Mouse (Mus musculus) intestine, embryonic 15.5 days (tissue): ENCODE data around the gene Slc51a. TPM values are rescaled to one million over a fixed set of nuclear protein-coding genes. Genes with fewer than 3 reads are reported as not detected.
"Not testable (repeated sequence)": the region's sequence is repeated elsewhere in the genome, so short reads cannot be mapped to it uniquely, and the experiment has no call there.

Experiments used
- ATAC-seq: fragments of 200-750 bp; cut with Nextera tagmentation; 2 replicates; pipeline ENCODE4 v1.8.0; 2017; ENCODE audit warnings: moderate TSS enrichment, moderate library complexity
- H3K27ac ChIP-seq: fragments of 300-500 bp; sonication (generic); 2 replicates; pipeline ENCODE4 v1.5.1; 2015; ENCODE audit warnings: mild to moderate bottlenecking, inconsistent platforms
- H3K27me3 ChIP-seq: fragments of 300-500 bp; sonication (generic); replicated peaks from 2 replicates; pipeline ENCODE4 v1.6.1; 2015; ENCODE audit warnings: inconsistent platforms
- H3K36me3 ChIP-seq: fragments of 300-500 bp; sonication (generic); 2 replicates; pipeline ENCODE4 v1.6.1; 2015; ENCODE audit warnings: inconsistent platforms
- H3K4me1 ChIP-seq: fragments of 300-500 bp; sonication (generic); replicated peaks from 2 replicates; pipeline ENCODE4 v1.6.1; 2015; ENCODE audit warnings: inconsistent platforms
- H3K4me2 ChIP-seq: fragments of 300-500 bp; sonication (generic); replicated peaks from 2 replicates; pipeline ENCODE4 v1.6.1; 2015; ENCODE audit warnings: mild to moderate bottlenecking, inconsistent platforms
- H3K4me3 ChIP-seq: fragments of 300-500 bp; sonication (generic); replicated peaks from 2 replicates; pipeline ENCODE4 v1.5.1; 2015; ENCODE audit warnings: inconsistent platforms
- H3K9ac ChIP-seq: fragments of 300-500 bp; sonication (generic); 2 replicates; pipeline ENCODE4 v1.6.1; 2015; ENCODE audit warnings: inconsistent platforms
- H3K9me3 ChIP-seq: fragments of 300-500 bp; sonication (generic); 2 replicates; pipeline ENCODE4 v1.6.1; 2016; ENCODE audit warnings: inconsistent platforms
- WGBS: fragments of 180-500 bp; shearing (Covaris S2); methylation state at CpG from one replicate; pipeline ENCODE4 v1.1.7; 2015; 5-methylcytosine and 5-hydroxymethylcytosine counted together
- polyA plus RNA-seq: library from polyadenylated mRNA; unstranded; fragments of >200 nt; fragmentation: Nextera tagmentation; extraction: Ambion mirVana; gene quantifications from 2 replicates; pipeline ENCODE4 v1.2.1, GENCODE M21; 2015

The Slc51a gene
- polyA plus RNA-seq, 1 experiment from 2014 or later: 97.1 TPM

DNA sequence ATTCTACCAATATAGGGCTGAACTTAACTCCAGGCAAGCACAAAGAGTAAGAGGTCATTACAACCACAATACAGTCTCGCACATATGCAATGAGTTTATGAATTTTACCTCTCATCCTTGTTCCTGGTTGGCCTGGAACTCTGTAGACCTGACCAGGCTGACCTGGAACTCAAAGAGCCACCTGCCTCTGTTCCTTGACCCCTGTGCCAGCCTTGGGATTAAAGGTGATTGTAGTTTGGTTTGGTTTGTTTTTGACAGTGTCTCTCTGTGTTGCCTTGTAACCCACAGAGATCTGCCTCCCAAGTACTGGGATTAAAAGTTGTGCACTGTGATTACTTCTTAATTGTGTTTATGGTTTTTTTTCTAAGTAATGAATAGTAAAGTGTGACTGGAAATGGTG, 30.9 kb downstream of the Slc51a start:
- Histone ChIP-seq H3K27me3 (no peaks in the 10 kb centered on the region), H3K9ac (no peak overlapping the region), H3K4me2 (no peak overlapping the region), H3K9me3 (no peaks in the 10 kb centered on the region), H3K4me1 (no peaks in the 10 kb centered on the region), H3K4me3 (no peak overlapping the region), H3K36me3 (peaks cover 7% of the 10 kb centered on the region; the same call in 1 of the 2 replicates), H3K27ac (no peak overlapping the region)
- ATAC-seq: no peak
- 78% methylated on average over 1 of the region's 1 CpGs for WGBS

GRCm38 (mm10) chr16:32456086-32456485, 31.6 kb downstream of the Slc51a start:
- peaks cover 7% of the 10 kb centered on the region; the same call in 1 of the 2 replicates for H3K36me3 ChIP-seq
- H3K4me1 ChIP-seq: no peaks in the 10 kb centered on the region
- no peak overlapping the region for H3K27ac ChIP-seq
- H3K9ac ChIP-seq: no peak overlapping the region
- H3K4me2 ChIP-seq: no peak overlapping the region
- ATAC-seq: no peak
- no peaks in the 10 kb centered on the region for H3K27me3 ChIP-seq
- H3K9me3 ChIP-seq: no peaks in the 10 kb centered on the region
- no peak overlapping the region for H3K4me3 ChIP-seq

DNA sequence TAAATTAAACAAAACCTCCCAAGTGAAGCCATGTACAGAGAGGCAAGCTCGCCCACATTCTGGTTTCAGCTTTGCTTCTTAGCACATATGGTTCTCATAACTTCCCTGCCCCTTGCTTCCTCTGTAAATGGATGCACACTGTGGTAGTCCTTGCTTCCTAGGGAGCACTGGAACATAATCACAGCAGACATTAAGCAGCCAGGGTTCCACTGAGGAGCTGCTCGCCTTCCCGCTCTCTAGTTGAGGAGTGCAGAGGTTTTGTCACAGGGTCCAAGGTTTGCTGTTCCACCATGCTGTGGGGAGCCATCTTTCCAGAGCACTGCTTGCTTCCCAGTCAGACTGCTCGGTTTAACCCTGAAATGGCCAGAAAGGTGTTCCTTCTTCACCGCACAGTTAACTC, 33.0 kb downstream of the Slc51a start:
- ATAC-seq: no peak
- 90% methylated on average over 5 of the region's 5 CpGs for WGBS
- H3K27me3 ChIP-seq: no peaks in the 10 kb centered on the region
- H3K9me3 ChIP-seq: no peaks in the 10 kb centered on the region
- no peak overlapping the region for H3K4me3 ChIP-seq
- H3K4me1 ChIP-seq: no peaks in the 10 kb centered on the region
- H3K9ac ChIP-seq: no peak overlapping the region
- no peak overlapping the region for H3K27ac ChIP-seq
- peaks cover 7% of the 10 kb centered on the region; the same call in 1 of the 2 replicates for H3K36me3 ChIP-seq
- H3K4me2 ChIP-seq: no peak overlapping the region

GRCm38 (mm10) chr16:32453102-32453501, 34.6 kb downstream of the Slc51a start:
- H3K27ac ChIP-seq: no peak overlapping the region
- H3K9ac ChIP-seq: no peak overlapping the region
- H3K4me1 ChIP-seq: no peaks in the 10 kb centered on the region
- ATAC-seq: no peak
- no peak overlapping the region for H3K4me3 ChIP-seq
- no peaks in the 10 kb centered on the region for H3K9me3 ChIP-seq
- peaks cover 4% of the 10 kb centered on the region; the same call in 1 of the 2 replicates for H3K36me3 ChIP-seq
- H3K4me2 ChIP-seq: no peak overlapping the region
- 91% methylated on average over 8 of the region's 8 CpGs for WGBS
- no peaks in the 10 kb centered on the region for H3K27me3 ChIP-seq

DNA sequence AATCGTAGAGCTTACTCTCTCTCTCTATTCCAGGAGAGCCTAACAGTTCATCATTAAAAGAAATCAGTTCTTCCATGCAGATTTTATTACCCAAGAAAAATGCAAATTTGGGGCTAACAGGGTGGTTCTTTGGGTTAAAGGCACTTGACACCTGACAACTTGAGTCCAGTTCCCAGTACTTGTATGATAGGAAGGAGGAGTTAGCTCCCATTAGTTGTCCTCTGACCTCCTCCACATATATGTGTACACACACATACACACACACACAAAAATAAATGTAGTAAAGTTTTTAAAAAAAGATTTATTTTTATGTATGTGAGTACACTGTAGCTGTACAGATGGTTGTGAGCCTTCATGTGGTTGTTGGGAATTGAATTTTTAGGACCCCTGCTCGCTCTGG, 37.5 kb downstream of the Slc51a start:
- no peaks in the 10 kb centered on the region for H3K9me3 ChIP-seq
- no peaks in the 10 kb centered on the region for H3K27me3 ChIP-seq
- ATAC-seq: no peak
- no peak overlapping the region for H3K4me3 ChIP-seq
- H3K4me1 ChIP-seq: no peaks in the 10 kb centered on the region
- no peak overlapping the region for H3K27ac ChIP-seq
- peaks cover 4% of the 10 kb centered on the region; the same call in 1 of the 2 replicates for H3K36me3 ChIP-seq
- WGBS: 87% methylated on average over 2 of the region's 2 CpGs
- no peak overlapping the region for H3K4me2 ChIP-seq
- no peak overlapping the region for H3K9ac ChIP-seq

DNA sequence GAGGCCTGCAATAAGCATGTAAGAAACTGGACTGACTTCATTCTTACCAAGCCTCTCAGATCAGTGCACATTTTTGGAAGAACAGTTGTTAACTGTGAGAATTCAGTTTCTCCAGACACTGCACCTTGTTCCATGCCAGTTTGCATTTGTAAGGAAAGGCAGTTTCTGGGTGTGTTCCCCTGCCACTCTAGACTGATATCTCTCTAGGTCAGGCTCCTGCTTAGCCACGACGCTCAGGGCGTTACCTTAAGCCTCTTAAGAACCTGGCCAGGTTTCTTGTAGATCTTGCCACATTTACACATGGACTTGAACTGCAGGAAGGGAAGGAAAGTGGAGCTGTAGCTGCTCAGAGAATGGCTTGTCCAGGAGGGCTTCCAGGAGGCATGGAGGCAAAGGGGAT, 38.0 kb downstream of the Slc51a start:
- H3K4me2 ChIP-seq: no peak overlapping the region
- WGBS: 63% methylated on average over 3 of the region's 3 CpGs
- no peaks in the 10 kb centered on the region for H3K27me3 ChIP-seq
- peak; percentile 71 for ATAC-seq
- H3K36me3 ChIP-seq: peaks cover 1% of the 10 kb centered on the region; the same call in 1 of the 2 replicates
- H3K4me3 ChIP-seq: no peak overlapping the region
- no peaks in the 10 kb centered on the region for H3K4me1 ChIP-seq
- 0 out of 2 replicates have a peak overlapping the region, but pooled peaks have one; percentile 18 for H3K27ac ChIP-seq
- H3K9me3 ChIP-seq: no peaks in the 10 kb centered on the region
- H3K9ac ChIP-seq: no peak overlapping the region

DNA sequence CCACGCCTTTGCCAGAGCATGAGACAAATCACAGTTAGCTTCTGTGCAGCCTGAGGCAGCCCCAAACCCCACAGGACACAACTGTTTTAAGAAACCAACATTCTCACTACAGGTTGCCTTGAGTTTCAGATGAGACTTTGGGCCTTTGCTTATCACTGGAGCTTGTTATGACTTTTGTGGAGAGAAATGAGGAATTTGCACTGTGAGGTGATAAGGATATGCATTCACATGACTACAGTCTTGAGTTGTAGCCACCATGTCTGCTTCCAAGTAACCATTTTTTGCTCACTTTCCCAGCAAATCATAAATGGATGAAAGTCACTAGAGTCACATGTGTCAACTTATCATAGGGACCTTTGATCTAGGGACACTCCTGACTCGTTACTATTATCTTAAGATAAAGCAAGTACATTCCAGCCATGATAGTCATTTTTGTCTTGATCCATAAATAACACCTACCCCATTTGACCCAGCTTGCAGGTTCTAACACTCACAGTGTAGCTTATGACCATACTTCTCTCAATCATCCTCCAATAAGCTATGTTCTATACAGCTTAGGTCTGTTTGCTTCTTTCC, 41.0 kb downstream of the Slc51a start:
- WGBS: 72% methylated on average over 2 of the region's 2 CpGs
- H3K9me3 ChIP-seq: no peaks in the 10 kb centered on the region
- ATAC-seq: peak; percentile 89
- H3K9ac ChIP-seq: no peak overlapping the region
- no peak overlapping the region for H3K4me2 ChIP-seq
- H3K27me3 ChIP-seq: no peaks in the 10 kb centered on the region
- peak overlapping the region; percentile 79 for H3K27ac ChIP-seq
- H3K36me3 ChIP-seq: no peaks in the 10 kb centered on the region
- no peak overlapping the region for H3K4me3 ChIP-seq
- H3K4me1 ChIP-seq: no peaks in the 10 kb centered on the region

DNA sequence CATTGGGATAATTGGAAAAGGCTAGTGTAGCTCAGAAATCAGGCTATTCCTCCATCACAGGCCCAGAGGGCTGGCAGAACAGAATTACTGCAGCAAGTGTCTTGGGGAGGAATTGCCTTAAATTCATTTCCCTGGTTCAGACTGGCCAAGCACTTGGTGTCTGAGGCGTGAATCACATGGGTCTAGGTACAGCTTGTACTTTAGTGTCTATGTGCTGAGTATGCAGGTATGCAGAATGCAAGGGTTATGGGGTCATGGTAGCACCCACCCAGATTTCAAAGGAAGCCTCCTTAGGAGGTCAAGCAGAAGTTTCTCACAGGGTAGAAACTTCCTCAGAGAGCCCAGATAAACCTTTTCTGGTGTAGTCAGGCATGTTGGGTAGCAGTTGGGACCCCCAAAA, 42.1 kb downstream of the Slc51a start:
- Histone ChIP-seq H3K27ac (peak overlapping the region; percentile 45; the same call in 1 of the 2 replicates), H3K4me2 (no peak overlapping the region), H3K36me3 (no peaks in the 10 kb centered on the region), H3K9ac (no peak overlapping the region), H3K9me3 (no peaks in the 10 kb centered on the region), H3K4me3 (no peak overlapping the region), H3K4me1 (no peaks in the 10 kb centered on the region), H3K27me3 (no peaks in the 10 kb centered on the region)
- no peak for ATAC-seq
- 90% methylated on average over 1 of the region's 1 CpGs for WGBS

DNA sequence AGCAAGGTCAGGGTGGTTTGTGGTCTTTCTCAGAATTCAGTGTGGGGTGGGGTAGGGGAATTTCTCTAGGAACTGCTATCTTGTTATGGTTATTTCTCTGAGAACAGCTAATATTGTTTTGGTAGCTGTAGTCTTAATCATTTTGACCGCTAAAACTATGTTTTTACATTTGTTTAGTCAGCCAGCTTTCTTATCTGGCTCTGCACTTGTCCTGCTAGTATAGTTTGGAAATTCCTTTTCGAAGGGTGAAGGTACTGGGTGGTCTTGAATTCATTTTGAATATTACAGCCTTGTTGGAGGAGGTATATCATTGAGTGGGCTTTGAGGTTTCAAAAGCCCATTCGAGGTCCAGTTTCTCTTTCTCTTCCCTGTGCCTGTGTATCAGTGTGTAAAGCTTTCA, 43.1 kb downstream of the Slc51a start:
- not testable (repeated sequence) for H3K4me2 ChIP-seq, H3K9ac ChIP-seq, H3K9me3 ChIP-seq, H3K36me3 ChIP-seq, H3K4me3 ChIP-seq, H3K27ac ChIP-seq, ATAC-seq, H3K27me3 ChIP-seq, H3K4me1 ChIP-seq
- 88% methylated on average over 3 of the region's 3 CpGs for WGBS

GRCm38 (mm10) chr16:32441432-32441831, 46.2 kb downstream of the Slc51a start:
- no peak for ATAC-seq
- 89% methylated on average over 3 of the region's 3 CpGs for WGBS
- H3K27me3 ChIP-seq: no peaks in the 10 kb centered on the region

GRCm38 (mm10) chr16:32437266-32437665, 50.4 kb downstream of the Slc51a start:
- no peak overlapping the region for H3K27ac ChIP-seq
- no peak for ATAC-seq
- no peaks in the 10 kb centered on the region for H3K36me3 ChIP-seq

More at GRCm38 (mm10) chr16:32441432-32441831, 46.2 kb downstream of the Slc51a start:
- Histone ChIP-seq H3K9me3 (no peaks in the 10 kb centered on the region), H3K27ac (no peak overlapping the region), H3K4me1 (no peaks in the 10 kb centered on the region), H3K36me3 (no peaks in the 10 kb centered on the region), H3K4me2 (no peak overlapping the region), H3K4me3 (no peak overlapping the region), H3K9ac (no peak overlapping the region)

GRCm38 (mm10) chr16:32436657-32437056, 51.0 kb downstream of the Slc51a start:
- H3K9ac ChIP-seq: no peak overlapping the region
- no peaks in the 10 kb centered on the region for H3K9me3 ChIP-seq
- no peaks in the 10 kb centered on the region for H3K4me1 ChIP-seq
- H3K4me3 ChIP-seq: no peak overlapping the region
- H3K36me3 ChIP-seq: no peaks in the 10 kb centered on the region
- ATAC-seq: no peak
- H3K27me3 ChIP-seq: no peaks in the 10 kb centered on the region
- WGBS: 69% methylated on average over 1 of the region's 1 CpGs
- no peak overlapping the region for H3K27ac ChIP-seq
- H3K4me2 ChIP-seq: no peak overlapping the region

More at GRCm38 (mm10) chr16:32437266-32437665, 50.4 kb downstream of the Slc51a start:
- H3K27me3 ChIP-seq: no peaks in the 10 kb centered on the region
- H3K9ac ChIP-seq: no peak overlapping the region
- no peaks in the 10 kb centered on the region for H3K9me3 ChIP-seq
- no peak overlapping the region for H3K4me3 ChIP-seq
- 93% methylated on average over 1 of the region's 1 CpGs for WGBS
- no peak overlapping the region for H3K4me2 ChIP-seq
- H3K4me1 ChIP-seq: no peaks in the 10 kb centered on the region

DNA sequence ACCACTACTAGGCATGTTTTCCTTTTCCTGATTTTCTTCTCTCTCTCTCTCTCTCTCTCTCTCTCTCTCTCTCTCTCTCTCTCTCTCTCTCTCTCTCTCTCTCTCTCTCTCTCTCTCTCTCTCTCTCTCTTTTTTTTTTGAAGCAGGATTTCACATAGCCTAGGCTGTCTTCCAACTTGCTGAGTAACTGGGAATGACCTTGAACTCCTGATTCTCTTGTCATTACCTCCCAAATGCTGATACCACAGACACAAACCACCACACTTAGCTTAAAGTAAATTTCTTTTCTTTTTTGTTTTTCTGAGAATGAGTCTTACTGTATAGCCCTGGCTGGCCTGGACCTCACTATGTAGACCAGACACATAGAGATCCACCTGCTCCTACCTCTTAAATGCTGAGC, 53.0 kb downstream of the Slc51a start:
- H3K9me3 ChIP-seq: no peaks in the 10 kb centered on the region
- no peak overlapping the region for H3K27ac ChIP-seq
- no peak overlapping the region for H3K9ac ChIP-seq
- no peaks in the 10 kb centered on the region for H3K36me3 ChIP-seq
- no peaks in the 10 kb centered on the region for H3K4me1 ChIP-seq
- H3K4me2 ChIP-seq: no peak overlapping the region
- H3K4me3 ChIP-seq: no peak overlapping the region
- H3K27me3 ChIP-seq: no peaks in the 10 kb centered on the region
- no peak for ATAC-seq
